Comparison of ENCODE assay signal across 22 mouse cellular contexts in the genomic region with DNA sequence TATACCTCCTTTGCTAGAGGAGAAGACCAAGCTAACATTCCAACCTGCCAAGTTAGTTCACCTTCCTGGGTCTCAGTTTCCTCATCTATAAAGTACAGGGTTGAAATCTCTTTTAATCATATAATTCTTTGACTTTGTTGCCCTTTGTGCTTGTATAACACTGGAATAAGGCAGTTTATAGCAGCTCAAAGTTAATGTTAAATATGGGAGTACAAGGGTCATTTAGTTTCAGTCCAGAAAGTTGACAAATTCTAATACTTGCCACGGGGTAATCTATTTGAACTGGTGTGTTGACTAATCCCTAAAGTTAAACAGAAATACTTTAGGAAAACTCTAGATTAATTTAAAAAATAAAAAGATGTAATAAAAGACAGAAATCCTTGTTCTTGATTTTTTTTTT.
"Had no signal": no experiment of that assay in that cellular context is flagged by ENCODE, and none has a peak within 500 bp of the region (broad histone marks: within the 10 kb centered on the region; RNA-seq: fewer than 3 reads in every experiment).

No protein-coding gene starts in this region.

- H3K9me3 ChIP-seq: limb, embryonic 10.5 days; liver, embryonic 13.5 days; lung, embryonic 15.5 days; neural tube, embryonic 13.5 days had no signal

- H3K27ac ChIP-seq: kidney, postnatal 0 days; layer of hippocampus, adult 2 months; limb, embryonic 10.5 days; limb, embryonic 13.5 days; liver, embryonic 13.5 days; lung, embryonic 15.5 days; midbrain, embryonic 10.5 days; midbrain, embryonic 13.5 days; neural tube, embryonic 13.5 days; stomach, postnatal 0 days had no signal

- H3K4me1 ChIP-seq: limb, embryonic 10.5 days; limb, embryonic 13.5 days; lung, embryonic 15.5 days; megakaryocyte, embryonic 14.5 days; midbrain, embryonic 10.5 days; midbrain, embryonic 13.5 days; neural tube, embryonic 13.5 days had no signal

- H3K9ac ChIP-seq: limb, embryonic 13.5 days; liver, embryonic 13.5 days; lung, embryonic 15.5 days; midbrain, embryonic 13.5 days; neural tube, embryonic 13.5 days had no signal

- ATAC-seq: midbrain, embryonic 13.5 days; midbrain, embryonic 16.5 days had no signal

- H3K4me3 ChIP-seq: layer of hippocampus, adult 2 months; limb, embryonic 10.5 days; limb, embryonic 13.5 days; liver, embryonic 13.5 days; lung, embryonic 15.5 days; megakaryocyte, embryonic 14.5 days; midbrain, embryonic 10.5 days; midbrain, embryonic 13.5 days; myocyte; neural tube, embryonic 13.5 days had no signal

- H3K36me3 ChIP-seq: lung, embryonic 15.5 days; neural tube, embryonic 13.5 days had no signal

- DNase-seq: layer of hippocampus, adult 9-11 months; liver, embryonic 13.5 days; lung, adult 18-20 months; lung, postnatal 10 days; lung, postnatal 36 days; retina, postnatal 1 day; right cerebral cortex, postnatal 25 days; thymus, adult 2 months; thymus, postnatal 14 days; thymus, postnatal 4 days had no signal

- H3K4me2 ChIP-seq: limb, embryonic 13.5 days; liver, embryonic 13.5 days; lung, embryonic 15.5 days; midbrain, embryonic 13.5 days; neural tube, embryonic 13.5 days had no signal

- H3K27me3 ChIP-seq: limb, embryonic 13.5 days; liver, embryonic 13.5 days; lung, embryonic 15.5 days; megakaryocyte, embryonic 14.5 days; midbrain, embryonic 13.5 days; neural tube, embryonic 13.5 days had no signal
